Mouse (Mus musculus): ENCODE measurements around the gene Obox1. TPM values are rescaled to one million over a fixed set of nuclear protein-coding genes. Genes with fewer than 3 reads are reported as not detected.
"Not testable (repeated sequence)": the region's sequence is repeated elsewhere in the genome, so short reads cannot be mapped to it uniquely, and the experiment has no call there.

The Obox1 gene
- total RNA-seq (2021) = not detected
- long read RNA-seq, experiment 1 = 0 reads
- long read RNA-seq, experiment 2 = 0 reads

DNA sequence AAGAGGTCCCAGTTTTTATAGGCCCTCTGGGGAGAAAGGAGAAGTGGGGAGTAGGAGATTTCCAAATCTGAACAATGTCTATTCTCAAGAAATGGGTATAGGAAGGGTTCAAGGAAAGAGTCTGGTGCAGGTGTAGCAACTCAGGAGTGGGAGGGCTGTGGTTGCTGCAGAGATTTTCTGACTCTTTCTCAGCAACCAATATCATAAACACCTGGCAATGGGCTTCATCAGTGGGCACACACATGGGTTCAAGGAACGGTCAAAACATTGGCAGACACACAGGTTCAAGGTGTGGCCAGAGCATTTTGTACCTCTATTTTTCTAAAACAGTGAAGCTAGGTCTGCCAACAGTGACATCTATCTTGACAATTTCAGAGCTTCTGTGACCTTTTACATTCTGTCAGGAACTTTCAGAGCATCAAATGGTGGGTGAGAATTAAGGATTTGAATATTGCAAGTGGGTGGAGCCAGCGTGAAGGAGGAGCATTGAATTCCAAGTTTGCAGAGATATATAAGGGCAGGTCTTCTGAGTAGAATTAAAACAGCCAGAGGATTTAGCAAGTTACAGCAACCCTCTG, at the start of gene Obox1, which contains the start of gene Obox2:
Gene Obox1, plus strand, starts transcription at position 528 of the 578 bp plus-strand sequence.
Gene Obox2, plus strand, starts transcription at position 301 of the 578 bp plus-strand sequence.
- DNase-seq = not testable (repeated sequence)

DNA sequence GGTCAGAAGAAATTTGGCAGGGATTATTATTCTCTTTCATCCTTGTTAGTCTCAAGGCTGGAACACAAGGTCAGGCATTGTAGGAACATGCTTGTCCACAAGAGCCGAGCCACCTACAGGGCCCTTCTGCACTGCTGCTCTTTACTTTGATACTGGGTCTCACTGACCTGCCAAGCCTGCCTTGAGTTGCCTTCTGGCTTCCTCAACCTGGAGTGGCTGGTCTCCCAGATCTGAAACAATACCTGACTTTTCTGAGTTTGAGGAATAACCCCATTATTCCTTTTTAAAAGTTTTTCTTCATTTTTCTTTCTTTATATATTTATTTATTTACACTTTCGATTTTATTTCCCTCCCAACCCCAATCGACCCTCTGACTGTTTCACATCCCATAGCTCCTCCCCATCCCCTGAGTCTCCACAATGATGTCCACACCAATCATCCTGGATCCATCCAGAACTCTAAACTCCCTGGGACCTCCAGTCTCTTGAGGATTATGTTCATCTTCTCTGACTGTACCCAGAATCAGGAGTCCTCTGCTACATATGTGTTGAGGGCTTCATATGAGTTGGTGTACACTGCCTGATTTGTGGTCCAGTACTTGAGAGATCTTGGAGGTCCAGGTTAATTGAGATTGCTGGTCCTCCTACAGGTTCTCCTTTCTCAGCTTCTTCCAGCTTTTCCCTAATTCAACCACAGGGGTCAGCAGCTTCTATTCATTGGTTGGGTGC, 10.6 kb downstream of the Obox1 start:
- DNase-seq = not testable (repeated sequence)

DNA sequence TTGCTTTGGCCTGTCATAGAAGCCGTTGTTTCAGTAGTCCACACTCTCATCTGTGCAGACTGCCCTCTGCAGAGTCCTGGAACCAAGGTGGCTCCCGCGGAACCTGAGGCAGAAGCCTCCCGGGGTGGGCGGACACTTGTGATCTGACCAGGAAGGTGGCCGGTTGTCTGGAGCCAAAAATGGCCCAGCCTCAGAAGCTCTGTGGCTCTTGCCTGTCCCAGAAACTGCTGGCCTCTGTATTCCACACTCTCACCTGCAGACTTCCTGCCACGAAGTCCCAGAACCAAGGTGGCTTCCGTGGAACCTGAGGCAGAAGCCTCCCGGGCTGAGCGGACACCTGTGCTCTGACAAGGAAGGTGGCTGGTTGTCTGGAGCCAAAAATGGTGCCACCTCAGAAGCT, 18.1 kb downstream of the Obox1 start:
- not testable (repeated sequence) for DNase-seq

DNA sequence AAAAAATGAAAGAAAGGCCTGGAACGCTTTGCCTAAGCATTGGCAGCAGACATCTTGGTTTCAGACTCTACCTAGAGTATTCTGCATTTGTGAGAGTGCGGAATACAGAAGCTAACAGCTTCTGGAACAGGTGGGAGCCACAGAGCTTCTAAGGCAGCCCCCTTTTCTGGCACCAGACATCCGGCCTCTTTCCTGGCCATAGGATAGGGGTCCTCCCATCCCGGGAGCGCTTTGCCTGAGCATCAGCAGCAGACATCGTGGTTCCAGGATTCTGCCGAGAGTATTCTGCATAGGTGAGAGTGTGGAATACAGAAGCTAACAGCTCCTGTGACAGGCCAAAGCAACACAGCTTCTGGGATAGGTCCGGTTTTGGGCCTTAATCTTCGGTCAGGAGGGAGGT, 29.3 kb downstream of the Obox1 start:
- not testable (repeated sequence) for DNase-seq

DNA sequence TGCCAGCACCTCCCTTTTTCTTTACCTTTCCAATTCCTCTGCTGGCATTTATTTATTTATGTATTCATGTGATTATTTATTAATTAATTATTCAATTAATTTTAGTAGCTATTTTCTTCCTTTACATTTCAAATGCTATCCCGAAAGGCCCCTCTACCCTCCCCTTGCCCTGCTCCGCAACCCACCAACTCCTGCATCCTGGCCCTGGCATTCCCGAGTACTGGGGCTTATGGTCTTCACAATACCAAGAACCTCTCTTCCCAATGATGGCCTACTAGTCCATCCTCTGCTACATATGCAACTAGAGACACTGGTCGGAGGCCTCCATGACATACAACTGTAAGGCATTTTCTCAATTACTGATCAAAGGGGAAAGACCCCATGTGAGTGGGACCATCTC, 36.8 kb downstream of the Obox1 start:
- DNase-seq = not testable (repeated sequence)

DNA sequence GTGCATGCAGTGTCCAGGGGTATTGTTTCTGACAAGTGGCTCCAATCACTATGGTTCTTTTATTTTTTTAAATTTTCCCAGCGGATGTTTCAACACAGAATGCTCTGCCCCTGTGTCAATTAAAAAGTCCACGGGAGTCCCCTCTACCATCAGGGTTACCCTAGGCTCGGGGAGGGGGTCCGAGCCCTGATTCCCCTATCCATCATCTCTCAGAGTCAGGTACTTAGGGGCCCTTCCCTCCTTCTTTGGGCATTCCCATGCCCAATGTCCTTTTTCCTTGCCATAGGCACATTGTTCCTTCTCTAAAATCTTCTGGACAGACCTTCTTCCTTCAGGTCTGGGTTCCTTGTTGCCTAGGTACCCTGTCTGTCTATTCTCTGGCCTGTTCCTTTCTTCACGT, 120.7 kb downstream of the Obox1 start:
- DNase-seq = not testable (repeated sequence)

Other genes starting within 250 kb of the Obox1 start
- gene Obox2, start 227 bp upstream of the Obox1 start, total RNA-seq (2021) = not detected

Measured in adrenal gland, postnatal 36 days (tissue).